Mouse (Mus musculus) monocyte, adult 5-6 weeks (primary cell): ENCODE results near the gene Gpc2. TPM values are rescaled to one million over a fixed set of nuclear protein-coding genes. Genes with fewer than 3 reads are reported as not detected.

Source experiments
- ATAC-seq: fragments of 153-309, 156-312 bp; replicated peaks from 2 replicates; pipeline ENCODE4 v1.8.0; 2017; ENCODE audit warnings: mild to moderate bottlenecking; ENCODE audit not compliant: low TSS enrichment, insufficient number of reproducible peaks, severe bottlenecking, poor library complexity, low FRiP score
- total RNA-seq: library from RNA; stranded (forward); fragments of 200-1000, 200-491, 200-594 nt; gene quantifications from 3 replicates; pipeline ENCODE4 v1.2.3, GENCODE M21; 2017

The Gpc2 gene
- total RNA-seq, 1 experiment from 2014 or later = 0.67 TPM

DNA sequence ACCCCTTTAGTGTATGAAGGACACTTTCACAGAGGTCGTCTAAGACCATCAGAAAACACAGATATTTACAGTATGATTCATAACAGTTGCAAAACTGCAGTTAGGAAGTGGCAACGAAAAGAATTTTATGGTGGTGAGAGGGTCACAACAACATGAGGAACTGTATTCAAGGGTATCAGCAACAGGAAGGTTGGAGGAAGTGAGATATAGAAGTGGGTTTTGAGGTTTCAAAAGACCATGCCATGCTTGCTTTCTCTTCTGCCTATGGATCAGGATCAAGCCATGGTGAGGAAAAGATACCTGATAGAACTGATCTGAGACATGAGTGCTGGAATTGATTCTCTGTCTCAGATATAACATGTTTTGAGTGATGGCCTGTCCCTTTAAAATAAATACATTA is 52.4 kb downstream of the Gpc2 start:
- peak; percentile 76; the same call in 1 of the 2 replicates for ATAC-seq

DNA sequence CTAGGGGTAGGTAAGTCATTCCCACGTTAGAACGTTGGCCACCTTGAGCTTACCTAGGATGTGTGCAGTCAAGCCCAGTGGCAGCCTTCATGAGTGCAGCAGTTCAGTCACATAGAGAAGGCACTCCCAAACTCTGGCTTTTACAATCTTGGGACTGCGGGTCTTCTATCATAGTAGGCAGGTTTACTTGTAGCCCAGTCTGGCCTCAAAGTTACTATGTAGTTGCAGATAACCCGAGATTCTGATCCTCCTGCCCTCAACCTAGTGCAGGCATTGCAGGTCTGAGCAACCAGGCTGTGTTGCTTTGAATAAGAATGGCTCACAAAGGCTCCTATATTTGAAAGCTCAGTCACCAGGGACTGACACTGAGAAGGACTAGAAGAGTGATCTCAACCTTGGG is 53.3 kb downstream of the Gpc2 start:
- no peak for ATAC-seq

DNA sequence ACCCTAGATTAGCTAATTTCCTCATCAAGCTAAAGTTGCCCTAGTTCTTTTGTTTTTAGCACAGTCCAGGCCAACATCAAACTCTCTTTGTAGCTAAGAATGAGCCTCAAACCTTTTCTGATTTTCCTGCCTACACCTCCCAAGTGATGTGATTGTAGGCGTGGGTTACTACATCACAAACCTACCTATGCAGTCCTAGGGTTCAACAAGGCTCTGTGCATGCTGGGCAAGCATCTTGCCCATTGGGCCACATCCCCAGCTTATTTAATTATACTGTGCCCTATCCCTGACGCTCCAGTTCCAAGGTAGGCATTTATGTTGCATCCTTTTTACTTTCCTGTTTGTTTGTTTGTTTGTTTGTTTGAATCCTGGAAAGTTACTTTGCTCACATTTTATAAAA is 54.1 kb downstream of the Gpc2 start, which contains the start of gene Nxpe5:
Gene Nxpe5, plus strand, starts transcription at position 199 of the 400 bp plus-strand sequence.
- no peak for ATAC-seq

Other genes starting within 250 kb of the Gpc2 start
- gene Smok3c, start 226.8 kb downstream of the Gpc2 start, total RNA-seq = not detected in 3 replicates
- 13.7 to 19.2 TPM (median 14.7 TPM) in 3 replicates for gene Zkscan1, start 194.9 kb downstream of the Gpc2 start, total RNA-seq
- 6.9 to 14.7 TPM (median 7.6 TPM) in 3 replicates for gene Zscan21, start 163.1 kb downstream of the Gpc2 start, total RNA-seq
- gene Zfp113, start 124.3 kb downstream of the Gpc2 start, total RNA-seq = 2.5 to 8.9 TPM (median 3.0 TPM) in 3 replicates
- gene Cops6, start 118.9 kb downstream of the Gpc2 start, total RNA-seq = 23.6 to 44.1 TPM (median 36.4 TPM) in 3 replicates
- gene Ap4m1, start 108.0 kb downstream of the Gpc2 start, total RNA-seq = 26.2 to 32.8 TPM (median 27.0 TPM) in 3 replicates
- 53.2 to 96.5 TPM (median 70.8 TPM) in 3 replicates for gene Mcm7, start 107.6 kb downstream of the Gpc2 start, total RNA-seq
- 14.3 to 27.3 TPM (median 19.1 TPM) in 3 replicates for gene Taf6, start 92.6 kb downstream of the Gpc2 start, total RNA-seq
- gene Cnpy4, start 92.5 kb downstream of the Gpc2 start, total RNA-seq = 38.5 to 45.5 TPM (median 43.7 TPM) in 3 replicates
- 1.1 TPM in 1 of 3 replicates, not detected in the others for gene Mblac1, start 85.7 kb downstream of the Gpc2 start, total RNA-seq
- 0.48 TPM in 1 of 3 replicates, not detected in the others for gene Nxpe5, start 54.1 kb downstream of the Gpc2 start, total RNA-seq
- gene Lamtor4, start 24.5 kb downstream of the Gpc2 start, total RNA-seq = 40.8 to 59.6 TPM (median 40.9 TPM) in 3 replicates
- 18.5 to 45.5 TPM (median 18.5 TPM) in 3 replicates for gene BC037034, start 16.0 kb downstream of the Gpc2 start, total RNA-seq
- not detected in 3 replicates for gene Gal3st4, start 7.2 kb downstream of the Gpc2 start, total RNA-seq
- gene Gm43720, start within 50 bp of the Gpc2 start, total RNA-seq = not detected in 3 replicates
- 1.3 to 2.2 TPM (median 1.6 TPM) in 3 replicates for gene Stag3, start 235 bp upstream of the Gpc2 start, total RNA-seq
- gene Pvrig, start 62.0 kb upstream of the Gpc2 start, total RNA-seq = 7.1 to 30.4 TPM (median 8.3 TPM) in 3 replicates
- gene Zfp157, start 161.5 kb upstream of the Gpc2 start, total RNA-seq = 10.8 to 19.4 TPM (median 17.9 TPM) in 3 replicates